In genomic region chr11:44729931-44730330, GRCm38 (mm10) we compare ENCODE assay signal across 21 mouse cellular contexts.
"Had no signal": no experiment of that assay in that cellular context is flagged by ENCODE, and none has a peak within 500 bp of the region (broad histone marks: within the 10 kb centered on the region; RNA-seq: fewer than 3 reads in every experiment).

No protein-coding gene starts in this region.

- DNase-seq: liver, postnatal 0 days; lung, adult 2 months; lung, postnatal 14 days; lung, postnatal 36 days; retina, postnatal 1 day; right cerebral cortex, adult 18-20 months; thymus, adult 2 months; thymus, postnatal 25 days; thymus, postnatal 4 days had no signal

- H3K4me3 ChIP-seq: lung, embryonic 15.5 days; megakaryocyte, embryonic 14.5 days; midbrain, embryonic 13.5 days; midbrain, embryonic 15.5 days; myocyte; neural tube, embryonic 13.5 days; neural tube, embryonic 15.5 days; stomach, embryonic 15.5 days had no signal

- H3K4me1 ChIP-seq: lung, embryonic 15.5 days; megakaryocyte, embryonic 14.5 days; midbrain, embryonic 13.5 days; midbrain, embryonic 15.5 days; stomach, embryonic 15.5 days had no signal

- H3K9ac ChIP-seq: liver, postnatal 0 days; lung, embryonic 15.5 days; midbrain, embryonic 13.5 days; midbrain, embryonic 15.5 days; neural tube, embryonic 13.5 days; neural tube, embryonic 15.5 days; stomach, embryonic 15.5 days had no signal

- H3K27ac ChIP-seq: lung, embryonic 15.5 days; macrophage; midbrain, embryonic 13.5 days; midbrain, embryonic 15.5 days; neural tube, embryonic 13.5 days; neural tube, embryonic 15.5 days; stomach, embryonic 15.5 days; stomach, postnatal 0 days had no signal

- H3K9me3 ChIP-seq: lung, embryonic 15.5 days; megakaryocyte, embryonic 14.5 days; midbrain, embryonic 13.5 days; midbrain, embryonic 15.5 days; neural tube, embryonic 13.5 days; neural tube, embryonic 15.5 days; stomach, embryonic 15.5 days had no signal

- ATAC-seq: liver, postnatal 0 days; lung, postnatal 0 days; midbrain, embryonic 13.5 days; midbrain, embryonic 15.5 days had no signal

- H3K36me3 ChIP-seq: lung, embryonic 15.5 days; midbrain, embryonic 13.5 days; midbrain, embryonic 15.5 days; neural tube, embryonic 13.5 days; neural tube, embryonic 15.5 days; stomach, embryonic 15.5 days had no signal

- H3K4me2 ChIP-seq: lung, embryonic 15.5 days; midbrain, embryonic 11.5 days; midbrain, embryonic 13.5 days; midbrain, embryonic 15.5 days; neural tube, embryonic 13.5 days; neural tube, embryonic 15.5 days; stomach, embryonic 15.5 days had no signal

- H3K27me3 ChIP-seq: lung, embryonic 15.5 days; megakaryocyte, embryonic 14.5 days; midbrain, embryonic 13.5 days; midbrain, embryonic 15.5 days; neural tube, embryonic 13.5 days; neural tube, embryonic 15.5 days; stomach, embryonic 15.5 days had no signal
